Mouse (Mus musculus) kidney, embryonic 15.5 days (tissue): ENCODE data around the gene Ikzf4. TPM values are rescaled to one million over a fixed set of nuclear protein-coding genes. Genes with fewer than 3 reads are reported as not detected.

Source experiments
- microRNA-seq: library from miRNA; unstranded; fragments of <30 nt; microRNA quantifications from one replicate; pipeline ENCODE4, GENCODE M21; 2016
- polyA plus RNA-seq: library from polyadenylated mRNA; unstranded; fragments of >200 nt; fragmentation: Nextera tagmentation; extraction: Ambion mirVana; gene quantifications from 2 replicates; pipeline ENCODE4 v1.2.1, GENCODE M21; 2015

Ikzf4 gene
- polyA plus RNA-seq, 1 experiment from 2014 or later, result 2.2 TPM

Small RNA genes lying within 50 kb of the gene (microRNA-seq; reads per million reads assigned to microRNA genes)
- not detected for gene Mir6917

Other genes starting within 250 kb of the Ikzf4 start
- gene Slc39a5, start 244.8 kb downstream of the Ikzf4 start, polyA plus RNA-seq, result 41.5 and 47.1 TPM in 2 replicates
- 82.8 and 92.6 TPM in 2 replicates for gene Nabp2, start 234.5 kb downstream of the Ikzf4 start, polyA plus RNA-seq
- gene Rnf41, start 234.3 kb downstream of the Ikzf4 start, polyA plus RNA-seq, result 45.1 and 45.9 TPM in 2 replicates
- gene Smarcc2, start 186.7 kb downstream of the Ikzf4 start, polyA plus RNA-seq, result 75.9 and 77.2 TPM in 2 replicates
- 1,170 and 1,259 TPM in 2 replicates for gene Myl6, start 151.8 kb downstream of the Ikzf4 start, polyA plus RNA-seq
- 4.2 and 4.7 TPM in 2 replicates for gene Myl6b, start 147.3 kb downstream of the Ikzf4 start, polyA plus RNA-seq
- 19.4 and 22.8 TPM in 2 replicates for gene Esyt1, start 120.1 kb downstream of the Ikzf4 start, polyA plus RNA-seq
- 16.2 and 17.7 TPM in 2 replicates for gene Zc3h10, start 98.2 kb downstream of the Ikzf4 start, polyA plus RNA-seq
- gene Rpl41, start 96.7 kb downstream of the Ikzf4 start, polyA plus RNA-seq, result 4,214 and 4,446 TPM in 2 replicates
- gene Pa2g4, start 80.0 kb downstream of the Ikzf4 start, polyA plus RNA-seq, result 205 and 207 TPM in 2 replicates
- 9.7 and 10.7 TPM in 2 replicates for gene Erbb3, start 56.3 kb downstream of the Ikzf4 start, polyA plus RNA-seq
- 752 and 867 TPM in 2 replicates for gene Rps26, start 19.2 kb downstream of the Ikzf4 start, polyA plus RNA-seq
- gene Suox, start 28.1 kb upstream of the Ikzf4 start, polyA plus RNA-seq, result 11.7 and 13.2 TPM in 2 replicates
- gene Rab5b, start 50.3 kb upstream of the Ikzf4 start, polyA plus RNA-seq, result 71.4 and 72.3 TPM in 2 replicates
- 1.2 TPM in 2 replicates for gene Pmel, start 58.2 kb upstream of the Ikzf4 start, polyA plus RNA-seq
- gene Cdk2, start 59.0 kb upstream of the Ikzf4 start, polyA plus RNA-seq, result 106 and 107 TPM in 2 replicates
- 5.9 and 6.0 TPM in 2 replicates for gene Dgka, start 98.9 kb upstream of the Ikzf4 start, polyA plus RNA-seq
- gene Pym1, start 101.9 kb upstream of the Ikzf4 start, polyA plus RNA-seq, result 40.2 and 41.4 TPM in 2 replicates
- 0.73 and 1.6 TPM in 2 replicates for gene Mmp19, start 144.9 kb upstream of the Ikzf4 start, polyA plus RNA-seq
- gene Dnajc14, start 158.1 kb upstream of the Ikzf4 start, polyA plus RNA-seq, result 54.0 and 56.0 TPM in 2 replicates
- gene Tmem198b, start 158.4 kb upstream of the Ikzf4 start, polyA plus RNA-seq, result 16.7 and 20.6 TPM in 2 replicates
- gene Sarnp, start 171.3 kb upstream of the Ikzf4 start, polyA plus RNA-seq, result 208 and 213 TPM in 2 replicates
- gene Ormdl2, start 175.7 kb upstream of the Ikzf4 start, polyA plus RNA-seq, result 80.9 and 83.4 TPM in 2 replicates
- gene Gdf11, start 245.7 kb upstream of the Ikzf4 start, polyA plus RNA-seq, result 7.2 and 8.7 TPM in 2 replicates